Mouse (Mus musculus) embryonic facial prominence, embryonic 11.5 days (tissue): ENCODE measurements at regions not wholly inside any gene's neighbourhood (a gene's known extent, or its start where the extent isn't known, plus 50 kb on each side); places are given as distances from the start of the nearest gene placed in this dataset.

ENCODE experiments used
- ATAC-seq: fragments of 200-750 bp; cut with Nextera tagmentation; replicated peaks from 2 replicates; pipeline ENCODE4 v1.8.0; 2017; ENCODE audit warnings: low read depth; ENCODE audit not compliant: insufficient number of reproducible peaks, low FRiP score, low TSS enrichment
- DNase-seq: peaks from one replicate; pipeline ENCODE4 v3.0.0-alpha.2; 2015; ENCODE audit warnings: low spot score
- H3K27ac ChIP-seq: fragments of 300-500 bp; sonication (generic); replicated peaks from 2 replicates; pipeline ENCODE4 v1.5.1; 2014; ENCODE audit warnings: mild to moderate bottlenecking, low read depth, low read length, control low read depth
- H3K27me3 ChIP-seq: fragments of 300-500 bp; sonication (generic); 2 replicates; pipeline ENCODE4 v1.6.1; 2014; ENCODE audit warnings: mild to moderate bottlenecking, low read length, moderate library complexity, mixed read lengths; ENCODE audit not compliant: control insufficient read depth, insufficient read depth
- H3K36me3 ChIP-seq: fragments of 300-500 bp; sonication (generic); replicated peaks from 2 replicates; pipeline ENCODE4 v1.6.1; 2014; ENCODE audit warnings: low read depth, mild to moderate bottlenecking, low read length, moderate library complexity, mixed read lengths; ENCODE audit not compliant: control insufficient read depth, insufficient read depth
- H3K4me1 ChIP-seq: fragments of 300-500 bp; sonication (generic); 2 replicates; pipeline ENCODE4 v1.6.1; 2014; ENCODE audit warnings: low read length, mixed read lengths; ENCODE audit not compliant: control insufficient read depth, insufficient read depth
- H3K4me2 ChIP-seq: fragments of 300-500 bp; sonication (generic); 2 replicates; pipeline ENCODE4 v1.6.1; 2014; ENCODE audit warnings: low read depth, mild to moderate bottlenecking, control low read depth, low read length, moderate library complexity
- H3K4me3 ChIP-seq: fragments of 300-500 bp; sonication (generic); 2 replicates; pipeline ENCODE4 v1.5.1; 2014; ENCODE audit warnings: low read depth, low read length, control low read depth
- H3K9ac ChIP-seq: fragments of 300-500 bp; sonication (generic); replicated peaks from 2 replicates; pipeline ENCODE4 v1.6.1; 2014; ENCODE audit warnings: mild to moderate bottlenecking, control low read depth, low read length
- H3K9me3 ChIP-seq: fragments of 300-500 bp; sonication (generic); replicated peaks from 2 replicates; pipeline ENCODE4 v1.6.1; 2016; ENCODE audit warnings: mild to moderate bottlenecking, low read length, inconsistent platforms, mixed read lengths; ENCODE audit not compliant: control insufficient read depth
- WGBS: fragments of 180-500 bp; shearing (Covaris S2); extraction: QIAGEN DNeasy Blood & Tissue Kit; methylation state at CpG from one replicate; pipeline ENCODE4 v1.1.7; 2014; 5-methylcytosine and 5-hydroxymethylcytosine counted together

GRCm38 (mm10) chr8:126806591-126806990 is 139.1 kb downstream of the Tomm20 start:
- Histone ChIP-seq H3K4me1 (no peaks in the 10 kb centered on the region), H3K4me2 (no peak overlapping the region), H3K9me3 (no peaks in the 10 kb centered on the region), H3K27ac (no peak overlapping the region), H3K27me3 (no peaks in the 10 kb centered on the region), H3K36me3 (no peaks in the 10 kb centered on the region), H3K4me3 (no peak overlapping the region), H3K9ac (no peak overlapping the region)
- no peak for ATAC-seq
- DNase-seq, result no peak
- 93% methylated on average over 2 of the region's 2 CpGs for WGBS

DNA sequence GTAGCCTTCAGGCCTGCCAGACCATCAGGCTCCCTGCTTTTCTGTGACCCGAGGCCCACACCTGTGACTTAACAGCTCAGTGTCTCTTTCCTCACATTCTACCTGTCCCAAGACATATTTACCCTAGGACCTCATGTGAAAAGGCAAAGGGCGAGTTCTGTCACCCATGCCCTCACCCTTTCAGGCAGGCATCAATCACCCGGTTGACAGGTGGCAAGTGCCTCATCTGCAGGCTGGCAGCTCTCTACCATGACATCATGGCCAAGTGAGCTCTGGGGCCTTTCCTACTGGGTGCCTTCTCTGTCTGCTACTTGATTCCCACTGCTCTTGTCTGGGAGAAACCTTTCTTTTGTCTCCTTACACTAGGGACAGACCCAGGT is 139.5 kb downstream of the Tomm20 start:
- Histone ChIP-seq H3K4me1 (no peaks in the 10 kb centered on the region), H3K4me2 (no peak overlapping the region), H3K9me3 (no peaks in the 10 kb centered on the region), H3K36me3 (no peaks in the 10 kb centered on the region), H3K9ac (no peak overlapping the region), H3K4me3 (no peak overlapping the region), H3K27ac (no peak overlapping the region), H3K27me3 (no peaks in the 10 kb centered on the region)
- ATAC-seq, result no peak
- WGBS, result 80% methylated on average over 3 of the region's 3 CpGs
- DNase-seq, result no peak

DNA sequence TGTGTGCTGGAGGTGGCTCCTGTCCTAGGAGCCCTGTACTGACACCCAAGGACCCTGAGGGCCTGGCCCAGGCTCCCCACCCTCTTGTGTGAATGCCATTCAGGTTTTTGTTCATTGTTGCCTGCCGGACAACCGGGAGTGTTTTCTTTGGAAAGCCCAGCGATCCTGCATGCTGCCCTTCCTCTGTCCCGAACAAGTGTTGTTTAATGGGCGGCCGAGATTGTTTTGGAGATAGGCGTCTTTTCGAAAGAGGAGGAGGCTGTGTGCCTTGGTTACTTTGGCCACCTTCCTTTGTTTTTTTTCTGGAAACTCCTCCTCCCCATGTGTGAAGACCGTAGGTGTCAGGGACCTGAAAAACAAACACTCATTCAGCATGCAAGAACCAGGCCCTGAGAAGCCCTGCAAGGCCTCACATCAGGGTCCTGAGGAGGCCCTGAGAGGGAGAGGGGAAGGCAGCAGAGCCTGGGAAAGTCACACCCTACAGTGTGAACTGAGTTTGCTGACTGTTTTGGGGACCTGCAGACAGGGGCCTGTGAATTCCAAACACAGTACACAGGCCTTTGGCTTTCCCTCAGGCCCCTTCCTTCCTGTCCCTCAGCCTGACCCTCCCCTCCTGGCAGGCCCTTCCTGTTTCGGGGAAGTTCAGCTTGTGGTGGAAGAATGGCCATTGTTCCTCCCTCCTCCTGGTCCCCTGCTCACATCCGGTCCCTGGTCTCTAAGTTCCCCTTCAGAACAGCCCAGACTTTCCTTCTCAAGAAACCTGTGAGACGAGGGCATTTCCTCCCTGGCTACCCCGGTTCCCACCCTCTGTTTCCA is 140.1 kb downstream of the Tomm20 start:
- Histone ChIP-seq H3K36me3 (no peaks in the 10 kb centered on the region), H3K27ac (no peak overlapping the region), H3K9ac (peak overlapping the region; percentile 23), H3K27me3 (no peaks in the 10 kb centered on the region), H3K9me3 (no peaks in the 10 kb centered on the region), H3K4me3 (no peak overlapping the region), H3K4me1 (no peaks in the 10 kb centered on the region), H3K4me2 (no peak overlapping the region)
- 60% methylated on average over 13 of the region's 13 CpGs for WGBS
- DNase-seq (peak; percentile 9), ATAC-seq (no peak)

DNA sequence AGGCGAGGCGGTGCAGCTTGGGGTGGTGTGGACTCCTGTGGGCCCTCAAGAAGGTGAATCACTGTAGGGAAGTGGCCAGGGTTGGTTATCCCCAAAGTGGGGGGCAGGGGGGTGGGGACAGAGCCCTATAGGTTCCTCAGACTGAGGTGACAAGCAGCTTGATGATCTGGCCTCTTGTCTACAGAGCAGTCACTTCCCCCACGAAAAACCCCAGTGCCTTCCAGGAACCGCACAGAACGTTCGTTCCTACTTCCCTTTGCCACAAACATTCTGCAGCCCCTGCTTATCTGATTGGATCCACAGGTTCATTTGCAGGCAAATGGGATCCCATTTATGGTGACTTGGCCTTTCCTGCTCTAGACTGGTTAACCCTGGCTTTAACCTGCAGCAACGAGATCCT is 141.5 kb downstream of the Tomm20 start:
- H3K27ac ChIP-seq, result no peak overlapping the region
- H3K4me2 ChIP-seq, result no peak overlapping the region
- H3K9ac ChIP-seq, result no peak overlapping the region
- no peaks in the 10 kb centered on the region for H3K36me3 ChIP-seq
- H3K9me3 ChIP-seq, result no peaks in the 10 kb centered on the region
- H3K27me3 ChIP-seq, result no peaks in the 10 kb centered on the region
- WGBS, result 87% methylated on average over 7 of the region's 7 CpGs
- H3K4me3 ChIP-seq, result no peak overlapping the region
- no peaks in the 10 kb centered on the region for H3K4me1 ChIP-seq
- DNase-seq (no peak), ATAC-seq (no peak)

GRCm38 (mm10) chr8:126802641-126803040 is 143.0 kb downstream of the Tomm20 start:
- 73% methylated on average over 4 of the region's 4 CpGs for WGBS
- H3K4me2 ChIP-seq, result no peak overlapping the region

DNA sequence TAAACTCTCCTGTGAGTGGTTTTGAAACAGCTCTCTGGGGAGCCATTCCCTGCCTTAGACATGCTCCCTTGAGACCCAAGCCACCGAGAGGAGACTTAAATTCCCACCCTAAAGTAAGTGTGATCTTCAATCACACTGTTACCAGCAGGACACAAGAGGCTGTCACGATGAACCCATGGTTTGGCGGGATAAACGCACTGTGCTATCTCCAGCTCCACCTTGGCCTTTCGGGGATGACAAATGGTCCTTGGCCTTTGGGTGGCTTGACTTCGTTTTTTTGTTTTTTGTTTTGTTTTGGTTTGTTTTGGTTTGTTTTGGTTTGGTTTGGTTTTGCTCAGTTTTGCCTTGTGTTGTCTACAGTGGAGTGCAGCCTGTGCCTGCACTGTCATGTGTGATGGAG is 144.7 kb downstream of the Tomm20 start:
- 74% methylated on average over 6 of the region's 6 CpGs for WGBS
- no peak overlapping the region for H3K9ac ChIP-seq

More at GRCm38 (mm10) chr8:126802641-126803040, 143.0 kb downstream of the Tomm20 start:
- H3K4me3 ChIP-seq, result no peak overlapping the region
- DNase-seq (no peak), ATAC-seq (no peak)
- H3K27ac ChIP-seq, result no peak overlapping the region
- H3K27me3 ChIP-seq, result no peaks in the 10 kb centered on the region
- H3K36me3 ChIP-seq, result no peaks in the 10 kb centered on the region
- H3K9ac ChIP-seq, result no peak overlapping the region
- H3K4me1 ChIP-seq, result no peaks in the 10 kb centered on the region
- H3K9me3 ChIP-seq, result no peaks in the 10 kb centered on the region

DNA sequence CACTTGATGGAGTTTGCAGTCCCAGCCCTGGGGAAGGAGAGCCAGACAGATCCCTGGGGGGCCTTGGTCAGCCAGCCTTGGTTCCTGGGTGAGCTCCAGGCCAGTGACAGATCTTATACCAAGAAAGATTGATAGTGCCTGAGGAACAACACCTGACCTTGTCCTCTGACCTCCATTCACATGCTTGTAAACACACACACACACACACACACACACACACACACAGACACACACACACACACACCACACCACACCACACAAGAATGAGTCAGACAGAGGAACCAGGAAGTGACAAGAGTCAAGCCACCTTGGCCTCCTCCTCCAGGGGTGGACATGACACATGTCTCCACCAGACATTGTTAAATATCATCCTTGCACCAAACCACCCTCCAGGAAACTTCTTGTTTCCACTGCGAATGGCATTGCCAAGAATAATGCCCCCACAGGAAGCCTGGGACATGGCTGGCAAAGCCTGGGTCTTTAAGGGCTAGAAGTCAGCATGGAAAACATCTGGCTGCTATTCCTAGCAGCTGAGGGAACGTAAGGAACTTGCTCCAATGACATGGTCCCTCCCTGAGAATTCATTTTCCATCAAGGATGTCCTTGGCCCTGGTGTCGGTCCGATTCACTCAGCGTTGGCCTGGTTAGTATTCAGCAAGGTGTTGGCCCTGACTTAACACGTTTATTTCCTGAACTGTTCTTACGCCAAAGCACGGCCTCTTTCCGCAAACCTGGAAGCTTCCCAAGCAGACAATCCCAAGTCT is 147.9 kb downstream of the Tomm20 start:
- H3K9me3 ChIP-seq, result no peaks in the 10 kb centered on the region
- ATAC-seq (no peak), DNase-seq (no peak)
- H3K27me3 ChIP-seq, result no peaks in the 10 kb centered on the region
- no peaks in the 10 kb centered on the region for H3K36me3 ChIP-seq
- H3K9ac ChIP-seq, result no peak overlapping the region
- no peaks in the 10 kb centered on the region for H3K4me1 ChIP-seq
- WGBS, result 87% methylated on average over 9 of the region's 9 CpGs
- no peak overlapping the region for H3K4me2 ChIP-seq
- no peak overlapping the region for H3K27ac ChIP-seq
- no peak overlapping the region for H3K4me3 ChIP-seq

More for the DNA sequence above, 144.7 kb downstream of the Tomm20 start:
- no peak for ATAC-seq
- Histone ChIP-seq H3K27me3 (no peaks in the 10 kb centered on the region), H3K4me2 (no peak overlapping the region), H3K27ac (no peak overlapping the region), H3K36me3 (no peaks in the 10 kb centered on the region), H3K4me3 (no peak overlapping the region), H3K9me3 (no peaks in the 10 kb centered on the region), H3K4me1 (no peaks in the 10 kb centered on the region)
- no peak for DNase-seq

- Histone ChIP-seq H3K27me3 (no peaks in the 10 kb centered on the region), H3K4me2 (no peak overlapping the region), H3K4me3 (no peak overlapping the region), H3K9me3 (no peaks in the 10 kb centered on the region), H3K36me3 (no peaks in the 10 kb centered on the region), H3K9ac (no peak overlapping the region), H3K27ac (no peak overlapping the region), H3K4me1 (no peaks in the 10 kb centered on the region; the same call in 1 of the 2 replicates)
- ATAC-seq (no peak), DNase-seq (no peak)
- WGBS, result 83% methylated on average over 3 of the region's 3 CpGs
Observed at GRCm38 (mm10) chr8:126793657-126794056, 152.0 kb downstream of the Tomm20 start.
